Mouse (Mus musculus): Measurements from ENCODE around the gene 4933424G06Rik. TPM values are rescaled to one million over a fixed set of nuclear protein-coding genes. Genes with fewer than 3 reads are reported as not detected.

4933424G06Rik gene
- total and polyA plus RNA-seq, 2 experiments: not detected

GRCm38 (mm10) chr1:36768786-36769185 is 58.8 kb downstream of the 4933424G06Rik start:
- TF ChIP-seq CTCF (IDR thresholded peaks at IDR 0.05; ENCODE audit: low read depth, low read length): no peak
- TF ChIP-seq POLR2A (IDR thresholded peaks at IDR 0.05; ENCODE audit: extremely low read depth, insufficient read depth, low read length): no peak
- Histone ChIP-seq H3K27me3 (ENCODE audit: control insufficient read depth, insufficient read depth, low read length) (peaks cover 7% of the 10 kb centered on the region; the same call in 1 of the 2 replicates), H3K9ac (ENCODE audit: low read depth, low read length) (no peak overlapping the region), H3K4me3 (ENCODE audit: insufficient read depth, low read depth, low read length) (no peak overlapping the region), H3K4me1 (ENCODE audit: control insufficient read depth, insufficient read depth, low read length) (no peaks in the 10 kb centered on the region), H3K79me2 (ENCODE audit: control insufficient read depth, insufficient read depth, low read length) (no peaks in the 10 kb centered on the region), H3K27ac (replicated peaks; ENCODE audit: insufficient read depth, low read depth, low read length) (no peak overlapping the region), H3K36me3 (ENCODE audit: control insufficient read depth, insufficient read depth, low read length) (no peaks in the 10 kb centered on the region)
- 78% methylated on average over 5 of the region's 5 CpGs for WGBS
- DNase-seq (ENCODE audit: extremely low read depth, low read depth, low spot score): no peak

- no peak for DNase-seq (ENCODE audit: extremely low read depth, low read depth, low spot score)
- Histone ChIP-seq H3K79me2 (ENCODE audit: control insufficient read depth, insufficient read depth, low read length) (no peaks in the 10 kb centered on the region), H3K27ac (replicated peaks; ENCODE audit: insufficient read depth, low read depth, low read length) (no peak overlapping the region), H3K9ac (ENCODE audit: low read depth, low read length) (no peak overlapping the region), H3K36me3 (ENCODE audit: control insufficient read depth, insufficient read depth, low read length) (no peaks in the 10 kb centered on the region), H3K27me3 (ENCODE audit: control insufficient read depth, insufficient read depth, low read length) (peaks cover 7% of the 10 kb centered on the region; the same call in 1 of the 2 replicates), H3K4me3 (ENCODE audit: insufficient read depth, low read depth, low read length) (no peak overlapping the region), H3K4me1 (ENCODE audit: control insufficient read depth, insufficient read depth, low read length) (no peaks in the 10 kb centered on the region)
- 94% methylated on average over 1 of the region's 1 CpGs for WGBS
- TF ChIP-seq POLR2A (IDR thresholded peaks at IDR 0.05; ENCODE audit: extremely low read depth, insufficient read depth, low read length) (no peak), CTCF (IDR thresholded peaks at IDR 0.05; ENCODE audit: low read depth, low read length) (no peak)
Measured at GRCm38 (mm10) chr1:36769951-36770350, 60.0 kb downstream of the 4933424G06Rik start.

GRCm38 (mm10) chr1:36770998-36771397 is 61.0 kb downstream of the 4933424G06Rik start:
- no peaks in the 10 kb centered on the region for H3K79me2 ChIP-seq (ENCODE audit: control insufficient read depth, insufficient read depth, low read length)
- no peak overlapping the region for H3K4me3 ChIP-seq (ENCODE audit: insufficient read depth, low read depth, low read length)
- H3K9ac ChIP-seq (ENCODE audit: low read depth, low read length): no peak overlapping the region
- peaks cover 7% of the 10 kb centered on the region; the same call in 1 of the 2 replicates for H3K27me3 ChIP-seq (ENCODE audit: control insufficient read depth, insufficient read depth, low read length)
- TF ChIP-seq POLR2A (IDR thresholded peaks at IDR 0.05; ENCODE audit: extremely low read depth, insufficient read depth, low read length): no peak
- no peak for TF ChIP-seq CTCF (IDR thresholded peaks at IDR 0.05; ENCODE audit: low read depth, low read length)
- H3K36me3 ChIP-seq (ENCODE audit: control insufficient read depth, insufficient read depth, low read length): no peaks in the 10 kb centered on the region
- WGBS: 32% methylated on average over 27 of the region's 27 CpGs
- no peak overlapping the region for H3K27ac ChIP-seq (replicated peaks; ENCODE audit: insufficient read depth, low read depth, low read length)
- no peak for DNase-seq (ENCODE audit: extremely low read depth, low read depth, low spot score)
- H3K4me1 ChIP-seq (ENCODE audit: control insufficient read depth, insufficient read depth, low read length): no peaks in the 10 kb centered on the region

GRCm38 (mm10) chr1:36772198-36772934 is 62.4 kb downstream of the 4933424G06Rik start:
- Histone ChIP-seq H3K27ac (replicated peaks; ENCODE audit: insufficient read depth, low read depth, low read length) (no peak overlapping the region), H3K4me1 (ENCODE audit: control insufficient read depth, insufficient read depth, low read length) (no peaks in the 10 kb centered on the region), H3K79me2 (ENCODE audit: control insufficient read depth, insufficient read depth, low read length) (no peaks in the 10 kb centered on the region), H3K36me3 (ENCODE audit: control insufficient read depth, insufficient read depth, low read length) (no peaks in the 10 kb centered on the region), H3K27me3 (ENCODE audit: control insufficient read depth, insufficient read depth, low read length) (peaks cover 7% of the 10 kb centered on the region; the same call in 1 of the 2 replicates), H3K9ac (ENCODE audit: low read depth, low read length) (no peak overlapping the region), H3K4me3 (ENCODE audit: insufficient read depth, low read depth, low read length) (no peak overlapping the region)
- TF ChIP-seq POLR2A (IDR thresholded peaks at IDR 0.05; ENCODE audit: extremely low read depth, insufficient read depth, low read length): no peak
- WGBS: 86% methylated on average over 9 of the region's 9 CpGs
- DNase-seq (ENCODE audit: extremely low read depth, low read depth, low spot score): no peak

- Histone ChIP-seq H3K27ac (replicated peaks; ENCODE audit: insufficient read depth, low read depth, low read length) (peak overlapping the region; percentile 66), H3K79me2 (ENCODE audit: control insufficient read depth, insufficient read depth, low read length) (no peaks in the 10 kb centered on the region), H3K36me3 (ENCODE audit: control insufficient read depth, insufficient read depth, low read length) (no peaks in the 10 kb centered on the region), H3K9ac (ENCODE audit: low read depth, low read length) (peak overlapping the region; percentile 41), H3K4me3 (ENCODE audit: insufficient read depth, low read depth, low read length) (peak overlapping the region; percentile 52), H3K4me1 (ENCODE audit: control insufficient read depth, insufficient read depth, low read length) (peaks cover 9% of the 10 kb centered on the region; the same call in 1 of the 2 replicates), H3K27me3 (ENCODE audit: control insufficient read depth, insufficient read depth, low read length) (no peaks in the 10 kb centered on the region)
- DNase-seq (ENCODE audit: extremely low read depth, low read depth, low spot score): peak; percentile 94
- TF ChIP-seq POLR2A (IDR thresholded peaks at IDR 0.05; ENCODE audit: extremely low read depth, insufficient read depth, low read length) (no peak), CTCF (IDR thresholded peaks at IDR 0.05; ENCODE audit: low read depth, low read length) (no peak)
- WGBS: 37% methylated on average over 13 of the region's 13 CpGs
Measured at GRCm38 (mm10) chr1:36780793-36781192, 70.8 kb downstream of the 4933424G06Rik start.

- Histone ChIP-seq H3K36me3 (ENCODE audit: control insufficient read depth, insufficient read depth, low read length) (no peaks in the 10 kb centered on the region), H3K27ac (replicated peaks; ENCODE audit: insufficient read depth, low read depth, low read length) (peak overlapping the region; percentile 84), H3K4me3 (ENCODE audit: insufficient read depth, low read depth, low read length) (peak overlapping the region; percentile 62), H3K79me2 (ENCODE audit: control insufficient read depth, insufficient read depth, low read length) (no peaks in the 10 kb centered on the region), H3K4me1 (ENCODE audit: control insufficient read depth, insufficient read depth, low read length) (peaks cover 9% of the 10 kb centered on the region; the same call in 1 of the 2 replicates), H3K27me3 (ENCODE audit: control insufficient read depth, insufficient read depth, low read length) (no peaks in the 10 kb centered on the region), H3K9ac (ENCODE audit: low read depth, low read length) (peak overlapping the region; percentile 54)
- peak; percentile 85 for DNase-seq (ENCODE audit: extremely low read depth, low read depth, low spot score)
- WGBS: 59% methylated on average over 11 of the region's 11 CpGs
- TF ChIP-seq CTCF (IDR thresholded peaks at IDR 0.05; ENCODE audit: low read depth, low read length) (no peak), POLR2A (IDR thresholded peaks at IDR 0.05; ENCODE audit: extremely low read depth, insufficient read depth, low read length) (peak; percentile 57; the same call in 1 of the 2 replicates)
Measured at GRCm38 (mm10) chr1:36782476-36782875, 72.5 kb downstream of the 4933424G06Rik start.
